Mouse (Mus musculus): ENCODE results near the gene Hivep3.

GRCm38 (mm10) chr4:119903806-119904205 is 170.2 kb downstream of the Hivep3 start:
- no peak for TF ChIP-seq CTCF (IDR thresholded peaks at IDR 0.05; ENCODE audit: low read depth, low read length)
- TF ChIP-seq POLR2A (IDR thresholded peaks at IDR 0.05; ENCODE audit: extremely low read depth, insufficient read depth, low read length): no peak
